Mouse (Mus musculus): ENCODE data around the gene Opn1sw. TPM values are rescaled to one million over a fixed set of nuclear protein-coding genes. Genes with fewer than 3 reads are reported as not detected.

Gene Opn1sw
- not detected in 2 replicates for polyA plus RNA-seq (2012; ENCODE audit: low replicate concordance)

GRCm38 (mm10) chr6:29388052-29388518, at the start of gene Opn1sw:
Gene Opn1sw (minus strand): TSS chr6:29388468.

GRCm38 (mm10) chr6:29433038-29433803, 45.0 kb upstream of the Opn1sw start, which contains the start of gene Flnc:
Gene Flnc (plus strand): TSS chr6:29433256.

GRCm38 (mm10) chr6:29395910-29396713, 7.8 kb upstream of the Opn1sw start, which contains the start of gene Ccdc136:
Gene Ccdc136 (plus strand): TSS chr6:29396309.

GRCm38 (mm10) chr6:29347665-29348370, 40.5 kb downstream of the Opn1sw start, which contains the start of gene Calu:
Gene Calu (plus strand): TSS chr6:29348069.

Other genes with a start within 250 kb of the Opn1sw start
- gene Rbm28, start 223.5 kb downstream of the Opn1sw start, polyA plus RNA-seq (2012; ENCODE audit: low replicate concordance): 11.4 and 14.8 TPM in 2 replicates
- 0.24 and 0.59 TPM in 2 replicates for gene Prrt4, start 208.9 kb downstream of the Opn1sw start, polyA plus RNA-seq (2012; ENCODE audit: low replicate concordance)
- 121 and 262 TPM in 2 replicates for gene Impdh1, start 172.1 kb downstream of the Opn1sw start, polyA plus RNA-seq (2012; ENCODE audit: low replicate concordance)
- gene Hilpda, start 116.0 kb downstream of the Opn1sw start, polyA plus RNA-seq (2012; ENCODE audit: low replicate concordance): 22.1 and 32.0 TPM in 2 replicates
- 0.24 TPM in 1 of 2 replicates, not detected in the other for gene Fam71f2, start 108.9 kb downstream of the Opn1sw start, polyA plus RNA-seq (2012; ENCODE audit: low replicate concordance)
- not detected in 2 replicates for gene Fam71f1, start 69.3 kb downstream of the Opn1sw start, polyA plus RNA-seq (2012; ENCODE audit: low replicate concordance)
- gene Calu, start 40.4 kb downstream of the Opn1sw start, polyA plus RNA-seq (2012; ENCODE audit: low replicate concordance): 4.2 and 22.3 TPM in 2 replicates
- 0.17 and 0.56 TPM in 2 replicates for gene Ccdc136, start 7.8 kb upstream of the Opn1sw start, polyA plus RNA-seq (2012; ENCODE audit: low replicate concordance)
- 0.05 TPM in 1 of 2 replicates, not detected in the other for gene Flnc, start 44.8 kb upstream of the Opn1sw start, polyA plus RNA-seq (2012; ENCODE audit: low replicate concordance)
- 64.0 and 358 TPM in 2 replicates for gene Atp6v1f, start 79.2 kb upstream of the Opn1sw start, polyA plus RNA-seq (2012; ENCODE audit: low replicate concordance)
- gene Atp6v1fnb, start 83.0 kb upstream of the Opn1sw start, polyA plus RNA-seq (2012; ENCODE audit: low replicate concordance): not detected in 2 replicates
- gene Kcp, start 119.5 kb upstream of the Opn1sw start, polyA plus RNA-seq (2012; ENCODE audit: low replicate concordance): 0.47 and 0.99 TPM in 2 replicates
- 146 and 322 TPM in 2 replicates for gene Irf5, start 138.2 kb upstream of the Opn1sw start, polyA plus RNA-seq (2012; ENCODE audit: low replicate concordance)
- gene Tnpo3, start 221.4 kb upstream of the Opn1sw start, polyA plus RNA-seq (2012; ENCODE audit: low replicate concordance): 24.2 and 33.8 TPM in 2 replicates